Mouse (Mus musculus) cerebellum, adult 11-12 months (tissue): ENCODE results near the gene Slc44a5.
A peak's percentile ranks its signal among the peaks of the same experiment; 100 is the strongest.
"Not testable (repeated sequence)": the region's sequence is repeated elsewhere in the genome, so short reads cannot be mapped to it uniquely, and the experiment has no call there.

Experiments used
- DNase-seq: peaks from one replicate; pipeline ENCODE4 v3.0.0; 2022

Slc44a5 gene

GRCm38 (mm10) chr3:154244932-154245331 is 271.7 kb downstream of the Slc44a5 start:
- DNase-seq = no peak

DNA sequence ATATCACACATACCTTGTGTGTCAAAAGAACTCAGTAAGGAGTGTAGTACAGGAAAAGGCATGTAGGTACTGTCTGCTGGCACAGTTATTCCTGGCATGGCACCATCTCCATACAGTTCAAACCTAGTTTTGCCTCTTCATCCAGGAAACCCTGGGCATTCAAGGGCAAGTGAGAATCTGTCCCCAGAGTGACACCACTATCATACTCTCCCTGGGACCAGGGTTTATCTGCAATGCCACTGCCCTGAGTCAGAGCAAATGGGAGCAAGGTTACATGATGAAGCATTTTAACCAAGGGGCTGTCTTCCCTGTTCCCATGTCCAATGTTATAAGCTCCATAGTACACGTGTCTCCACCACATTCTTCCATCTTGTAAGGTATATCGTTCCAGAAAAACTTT is 278.2 kb downstream of the Slc44a5 start:
- DNase-seq = no peak

DNA sequence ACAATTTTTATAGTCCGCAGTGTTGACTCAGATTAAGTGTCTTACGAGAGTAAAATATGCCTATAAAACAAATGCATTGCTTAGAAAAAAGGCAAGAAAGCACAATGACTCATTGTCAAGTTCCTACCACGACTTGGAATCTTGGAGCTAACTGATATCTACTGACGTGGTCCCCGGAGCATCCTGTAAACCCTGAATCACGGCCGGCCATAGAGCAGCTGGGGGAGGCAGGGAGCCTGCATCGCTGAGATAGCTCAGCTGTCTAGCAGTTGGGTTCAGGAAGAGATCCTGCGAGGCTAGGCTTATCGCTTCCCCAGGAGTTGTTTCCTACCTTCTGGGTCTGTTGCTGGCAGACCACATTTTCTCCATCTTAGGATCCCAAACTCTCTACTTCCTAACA is 279.0 kb downstream of the Slc44a5 start:
- DNase-seq = no peak

GRCm38 (mm10) chr3:154254187-154254586 is 281.0 kb downstream of the Slc44a5 start:
- DNase-seq = not testable (repeated sequence)

- DNase-seq = no peak
Measured at GRCm38 (mm10) chr3:154257312-154257711, 284.1 kb downstream of the Slc44a5 start.

DNA sequence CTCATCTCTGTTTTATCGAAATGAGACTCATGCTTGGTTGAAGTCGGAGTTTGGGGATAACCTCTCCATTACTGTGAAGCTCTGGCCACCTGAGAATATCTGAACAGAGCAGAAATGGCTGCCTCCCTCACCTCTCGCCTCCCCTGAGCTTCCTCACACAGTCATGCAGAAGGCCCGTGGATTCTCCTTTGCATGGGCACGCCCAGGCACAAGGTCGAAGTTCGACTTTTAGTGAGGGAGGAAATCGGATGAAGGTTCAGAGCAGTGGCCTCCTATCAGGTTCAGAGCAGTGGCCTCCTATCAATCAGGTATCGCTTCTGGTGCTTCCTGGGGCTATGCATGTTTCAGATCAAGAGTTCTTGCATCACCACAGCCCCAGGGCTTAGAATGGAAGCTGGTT is 295.1 kb downstream of the Slc44a5 start:
- no peak for DNase-seq

DNA sequence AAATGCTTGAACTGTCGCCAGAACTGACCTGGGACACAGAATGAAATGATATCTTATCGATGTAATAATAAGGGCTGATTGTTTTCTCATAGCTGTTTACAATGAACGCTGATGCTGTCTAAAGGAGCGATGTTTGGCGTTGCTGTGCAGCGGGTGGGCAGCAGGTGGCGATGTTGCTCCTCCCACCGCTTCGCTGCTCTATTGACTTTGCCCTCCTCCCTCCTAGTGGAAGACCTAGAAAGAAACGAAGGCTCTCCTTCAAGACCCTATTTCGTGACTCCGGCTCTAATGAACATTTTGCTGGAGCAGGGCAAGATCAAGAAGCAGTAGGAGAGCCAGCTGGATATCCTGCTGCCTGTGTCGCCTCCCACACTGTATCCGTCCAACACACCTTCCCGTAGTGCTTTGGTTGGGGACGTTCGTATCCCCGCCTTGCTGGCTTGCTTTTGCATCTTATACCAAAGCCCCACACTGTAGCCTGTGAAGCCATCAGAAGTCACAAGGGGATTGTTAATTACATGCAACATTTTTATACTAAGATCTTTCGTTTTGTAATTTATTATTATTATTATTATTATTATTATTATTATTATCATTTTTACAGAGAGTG is 296.6 kb downstream of the Slc44a5 start:
- peak; percentile 35 for DNase-seq

DNA sequence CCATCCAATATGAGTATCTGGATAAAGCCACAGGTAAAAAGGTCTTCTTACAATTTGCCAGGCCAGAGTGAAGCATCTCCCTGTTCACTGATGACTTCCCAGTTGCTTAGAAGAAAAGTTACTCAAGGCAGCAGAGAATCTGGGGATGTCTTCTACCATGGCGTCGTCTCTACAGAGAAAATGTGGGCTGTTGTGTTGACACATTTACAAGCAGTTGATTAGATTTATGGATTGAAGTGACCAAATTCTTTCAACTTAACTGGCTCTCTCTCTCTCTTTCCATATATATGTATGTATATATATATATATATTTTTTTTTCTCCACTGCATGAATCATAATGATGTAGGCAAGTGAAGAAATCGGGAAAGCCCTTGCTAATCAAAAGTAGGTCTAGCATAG is 301.4 kb downstream of the Slc44a5 start:
- DNase-seq = no peak

DNA sequence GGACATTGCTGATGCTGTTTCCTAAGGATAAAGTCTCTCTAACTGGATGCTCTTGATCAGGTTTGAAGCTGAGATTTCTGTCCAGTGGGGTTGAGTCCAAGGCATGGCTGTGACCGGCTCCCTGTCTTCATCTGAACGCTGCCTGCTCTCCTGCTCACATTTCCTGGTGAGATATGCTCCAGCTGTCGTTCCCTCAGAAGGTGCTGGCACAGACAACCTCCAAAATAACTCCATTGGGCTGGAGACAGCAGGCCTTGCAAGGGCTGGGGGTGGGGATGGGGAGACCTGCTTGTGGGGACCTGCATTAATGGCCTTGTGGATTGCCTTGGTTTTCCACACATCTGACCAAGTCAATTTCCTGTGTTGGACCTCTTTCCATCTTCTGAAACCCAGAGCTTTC is 311.0 kb downstream of the Slc44a5 start:
- no peak for DNase-seq

- DNase-seq = no peak
Measured at GRCm38 (mm10) chr3:154285351-154285750, 312.1 kb downstream of the Slc44a5 start.

- no peak for DNase-seq
Measured at GRCm38 (mm10) chr3:154287217-154287616, 314.0 kb downstream of the Slc44a5 start.

DNA sequence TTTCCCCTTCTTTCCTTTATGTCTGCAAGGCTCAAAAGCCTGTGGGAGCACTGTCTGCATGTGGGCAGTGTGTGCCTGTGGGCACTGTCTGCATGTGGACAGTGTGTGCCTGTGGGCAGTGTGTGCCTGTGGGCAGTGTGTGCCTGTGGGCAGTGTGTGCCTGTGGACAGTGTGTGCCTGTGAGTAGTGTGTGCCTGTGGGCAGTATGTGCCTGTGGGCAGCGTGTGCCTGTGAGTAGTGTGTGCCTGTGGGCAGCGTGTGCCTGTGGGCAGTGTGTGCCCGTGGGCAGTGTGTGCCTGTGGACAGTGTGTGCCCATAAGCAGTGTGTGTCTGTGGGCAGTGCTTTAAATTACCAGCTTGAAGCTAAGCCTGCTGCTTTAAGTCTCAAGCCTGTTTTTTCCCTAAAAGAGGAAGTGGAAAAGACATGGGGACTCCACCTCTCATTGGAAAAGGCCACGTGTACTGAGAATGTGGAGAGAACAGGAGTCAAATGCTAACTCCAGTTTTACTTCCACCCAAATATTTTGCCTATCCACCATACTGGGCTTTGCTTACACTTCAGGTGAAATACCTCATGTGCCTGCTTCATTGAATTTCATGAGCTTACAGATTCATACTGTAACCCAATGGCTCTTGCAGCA is 315.3 kb downstream of the Slc44a5 start:
- no peak for DNase-seq

DNA sequence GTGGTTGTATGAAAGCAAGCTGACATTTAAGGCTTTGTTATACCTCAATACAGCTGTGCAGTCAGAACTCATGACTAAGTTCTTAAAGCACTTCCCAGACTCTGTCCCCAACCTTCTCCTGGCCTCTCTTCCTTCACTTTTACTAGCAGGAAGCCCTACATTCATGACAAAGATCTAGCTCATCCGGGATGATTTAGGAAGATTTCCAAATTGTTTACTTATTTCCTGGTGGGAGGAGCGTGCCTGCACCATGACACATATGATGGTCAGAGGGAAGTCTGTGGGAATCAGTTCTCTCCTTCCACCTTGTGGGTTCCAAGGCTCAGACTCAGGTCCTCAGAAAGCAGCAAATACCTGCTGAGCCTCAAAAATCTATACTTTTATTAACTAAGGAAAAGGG is 317.1 kb downstream of the Slc44a5 start:
- no peak for DNase-seq

DNA sequence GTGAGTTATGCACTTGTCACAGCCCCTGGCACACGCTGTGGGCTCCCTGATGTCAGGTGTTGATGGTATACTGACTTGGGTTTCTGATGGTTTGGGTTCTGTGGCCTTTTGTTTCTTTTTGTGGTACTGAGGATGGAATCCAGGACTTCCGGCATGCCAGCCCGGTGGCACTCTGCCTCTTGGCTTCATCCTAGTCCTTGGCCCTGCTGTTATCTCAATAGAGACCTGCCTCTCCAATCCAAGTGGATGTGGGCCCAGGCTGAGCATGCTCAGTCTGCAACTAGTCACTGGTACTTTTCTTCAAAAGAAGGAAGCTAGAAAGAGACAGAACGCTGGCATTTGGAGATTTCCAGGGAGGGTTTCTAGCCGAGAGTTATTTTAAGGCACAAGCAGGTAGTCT is 318.9 kb downstream of the Slc44a5 start:
- no peak for DNase-seq

- no peak for DNase-seq
Measured at GRCm38 (mm10) chr3:154293839-154294490, 320.7 kb downstream of the Slc44a5 start.

DNA sequence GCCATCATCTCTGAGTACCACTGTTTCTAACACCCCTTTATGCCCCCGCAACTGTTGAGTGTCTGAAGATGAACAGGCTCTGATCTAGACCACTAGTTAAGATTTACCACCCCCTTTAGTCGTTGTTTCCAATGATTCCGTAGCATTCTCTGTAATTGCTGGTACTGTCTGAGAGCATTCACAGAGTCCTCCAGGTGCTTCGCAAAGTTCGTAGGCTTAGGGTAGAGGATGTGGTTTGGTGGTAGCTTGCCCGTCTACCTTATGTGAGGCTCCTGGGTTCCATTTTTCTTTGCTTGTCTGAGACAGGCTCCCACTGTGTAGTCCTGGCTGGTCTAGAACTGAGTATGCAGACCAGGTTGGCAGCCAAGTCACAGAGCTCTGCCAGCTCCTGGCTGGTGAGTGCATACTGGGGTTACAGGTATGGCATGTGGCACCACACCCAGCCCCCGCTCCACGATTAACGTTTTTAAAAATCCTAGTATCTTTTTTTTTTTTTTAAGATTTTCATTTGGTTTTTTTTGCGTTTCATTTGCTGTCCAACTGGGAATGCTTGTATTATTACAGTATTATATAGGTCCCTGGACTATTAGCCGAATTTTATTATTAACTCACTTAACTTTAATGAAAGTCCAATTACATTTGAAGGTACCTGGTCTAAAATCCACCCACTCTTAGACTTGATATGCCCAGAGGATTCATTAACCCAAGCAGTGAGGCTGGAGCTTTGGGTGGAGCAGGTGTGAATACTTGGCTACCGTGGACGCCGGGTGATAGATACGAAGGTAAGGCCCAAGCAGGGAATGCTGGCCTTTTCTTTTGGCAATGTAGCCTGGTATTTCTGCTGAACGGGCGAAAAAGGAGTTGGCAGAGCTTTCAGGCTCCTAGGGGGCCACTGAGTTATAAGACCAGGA is 321.9 kb downstream of the Slc44a5 start:
- no peak for DNase-seq

DNA sequence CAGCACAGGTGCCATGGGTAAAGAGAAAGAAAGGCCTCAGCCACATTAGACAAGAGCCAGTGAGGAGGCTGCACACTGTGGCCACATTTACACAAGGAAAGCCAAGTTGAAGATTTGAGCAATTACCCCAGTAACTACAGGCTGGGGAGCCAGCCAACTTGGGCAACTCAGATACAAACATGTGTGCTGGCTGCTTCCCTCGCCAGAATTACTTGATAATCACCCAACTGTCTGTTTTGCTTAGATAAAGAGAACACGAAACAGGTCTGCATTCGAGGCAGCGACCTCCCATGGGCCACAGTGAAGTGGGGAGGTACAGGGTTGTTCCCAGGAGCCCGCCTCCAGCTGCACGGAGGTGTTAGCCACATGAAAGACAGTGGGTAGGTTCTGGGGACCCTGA is 324.3 kb downstream of the Slc44a5 start:
- no peak for DNase-seq

DNA sequence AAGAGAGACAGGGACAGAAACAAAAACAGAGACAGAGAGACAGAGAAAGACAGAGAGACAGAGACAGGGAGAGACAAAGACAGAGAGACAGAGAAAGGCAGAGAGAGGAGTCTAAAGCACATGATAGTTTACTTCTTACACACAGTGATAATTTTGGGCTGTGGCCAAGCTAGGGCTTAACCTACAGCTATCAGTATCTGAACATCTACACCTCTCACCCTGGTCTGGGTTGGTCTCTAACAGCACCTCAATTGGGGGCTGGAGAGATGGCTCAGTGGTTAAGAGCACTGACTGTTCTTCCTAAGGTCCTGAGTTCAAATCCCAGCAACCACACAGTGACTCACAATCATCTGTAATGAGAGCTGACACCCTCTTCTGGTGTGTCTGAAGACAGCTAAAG is 325.3 kb downstream of the Slc44a5 start:
- no peak for DNase-seq

DNA sequence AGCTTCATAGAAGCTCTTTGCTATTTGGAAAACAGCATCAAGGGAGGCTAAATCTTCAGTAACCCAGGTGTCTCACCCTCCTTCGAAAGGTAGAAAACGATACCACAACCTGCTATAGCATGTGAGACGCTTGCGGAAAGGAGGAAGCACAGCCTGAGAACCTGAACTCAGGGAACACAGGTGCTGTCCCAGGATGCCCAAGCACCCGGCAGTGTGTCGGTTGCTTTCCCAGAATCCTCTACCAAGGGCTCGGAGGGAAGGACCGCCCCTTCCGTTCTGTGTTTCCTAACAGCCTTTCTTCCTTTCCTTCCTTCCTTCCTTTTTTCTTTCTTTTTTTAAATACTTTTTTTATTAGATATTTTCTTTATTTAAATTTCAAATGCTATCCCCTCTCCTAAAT is 326.8 kb downstream of the Slc44a5 start:
- DNase-seq = no peak

GRCm38 (mm10) chr3:154301102-154301501 is 327.9 kb downstream of the Slc44a5 start:
- no peak for DNase-seq

- DNase-seq = no peak
Measured at GRCm38 (mm10) chr3:154305163-154305884, 332.1 kb downstream of the Slc44a5 start.

GRCm38 (mm10) chr3:154317651-154318248 is 344.5 kb downstream of the Slc44a5 start:
- DNase-seq = no peak
